ENCODE assay signal across 24 mouse cellular contexts in genomic region chr7:139811706-139812105, GRCm38 (mm10). TPM values are rescaled to one million over a fixed set of nuclear protein-coding genes. Genes with fewer than 3 reads are reported as not detected.
"Had no signal": no experiment of that assay in that cellular context is flagged by ENCODE, and none has a peak within 500 bp of the region (broad histone marks: within the 10 kb centered on the region; RNA-seq: fewer than 3 reads in every experiment).

No protein-coding gene starts in this region.

- H3K4me3 ChIP-seq: gastrocnemius, adult 2 months; heart, embryonic 10.5 days; heart, embryonic 12.5 days; hindbrain, embryonic 10.5 days; hindbrain, embryonic 12.5 days; intestine, embryonic 15.5 days; layer of hippocampus, adult 2 months; limb, embryonic 10.5 days; limb, embryonic 12.5 days; liver, embryonic 13.5 days; liver, embryonic 15.5 days had no signal

- DNase-seq: gastrocnemius, adult 2 months; gastrocnemius, postnatal 10 days; gastrocnemius, postnatal 25 days; heart, adult 18-20 months; heart, postnatal 10 days; heart, postnatal 4 days; kidney, adult 18-20 months; kidney, adult 8-10 months; kidney, postnatal 10 days; kidney, postnatal 25 days; kidney, postnatal 4 days; liver; liver, embryonic 13.5 days had no signal

- H3K27ac ChIP-seq: gastrocnemius, adult 2 months; heart, embryonic 10.5 days; hindbrain, embryonic 10.5 days; hindbrain, embryonic 12.5 days; hindbrain, embryonic 14.5 days; intestine, embryonic 15.5 days; layer of hippocampus, adult 2 months; limb, embryonic 10.5 days; limb, embryonic 12.5 days; liver, embryonic 13.5 days; liver, embryonic 15.5 days had no signal

RNA-seq across cellular contexts. Expression of gene Adgra1, which starts 22.3 kb away (rescaled TPM):
- total RNA-seq: granulocyte monocyte progenitor cell, adult 5-6 weeks; heart, postnatal 10 days had no signal
